Mouse (Mus musculus) embryonic facial prominence, embryonic 11.5 days (tissue): ENCODE measurements around the gene Gas6. TPM values are rescaled to one million over a fixed set of nuclear protein-coding genes. Genes with fewer than 3 reads are reported as not detected.

Experiments
- ATAC-seq: fragments of 200-750 bp; cut with Nextera tagmentation; replicated peaks from 2 replicates; pipeline ENCODE4 v1.8.0; 2017; ENCODE audit warnings: low read depth; ENCODE audit not compliant: insufficient number of reproducible peaks, low FRiP score, low TSS enrichment
- DNase-seq: peaks from one replicate; pipeline ENCODE4 v3.0.0-alpha.2; 2015; ENCODE audit warnings: low spot score
- H3K27ac ChIP-seq: fragments of 300-500 bp; sonication (generic); replicated peaks from 2 replicates; pipeline ENCODE4 v1.5.1; 2014; ENCODE audit warnings: mild to moderate bottlenecking, low read depth, low read length, control low read depth
- H3K27me3 ChIP-seq: fragments of 300-500 bp; sonication (generic); 2 replicates; pipeline ENCODE4 v1.6.1; 2014; ENCODE audit warnings: mild to moderate bottlenecking, low read length, moderate library complexity, mixed read lengths; ENCODE audit not compliant: control insufficient read depth, insufficient read depth
- H3K36me3 ChIP-seq: fragments of 300-500 bp; sonication (generic); replicated peaks from 2 replicates; pipeline ENCODE4 v1.6.1; 2014; ENCODE audit warnings: low read depth, mild to moderate bottlenecking, low read length, moderate library complexity, mixed read lengths; ENCODE audit not compliant: control insufficient read depth, insufficient read depth
- H3K4me1 ChIP-seq: fragments of 300-500 bp; sonication (generic); 2 replicates; pipeline ENCODE4 v1.6.1; 2014; ENCODE audit warnings: low read length, mixed read lengths; ENCODE audit not compliant: control insufficient read depth, insufficient read depth
- H3K4me2 ChIP-seq: fragments of 300-500 bp; sonication (generic); 2 replicates; pipeline ENCODE4 v1.6.1; 2014; ENCODE audit warnings: low read depth, mild to moderate bottlenecking, control low read depth, low read length, moderate library complexity
- H3K4me3 ChIP-seq: fragments of 300-500 bp; sonication (generic); 2 replicates; pipeline ENCODE4 v1.5.1; 2014; ENCODE audit warnings: low read depth, low read length, control low read depth
- H3K9ac ChIP-seq: fragments of 300-500 bp; sonication (generic); replicated peaks from 2 replicates; pipeline ENCODE4 v1.6.1; 2014; ENCODE audit warnings: mild to moderate bottlenecking, control low read depth, low read length
- H3K9me3 ChIP-seq: fragments of 300-500 bp; sonication (generic); replicated peaks from 2 replicates; pipeline ENCODE4 v1.6.1; 2016; ENCODE audit warnings: mild to moderate bottlenecking, low read length, inconsistent platforms, mixed read lengths; ENCODE audit not compliant: control insufficient read depth
- WGBS: fragments of 180-500 bp; shearing (Covaris S2); extraction: QIAGEN DNeasy Blood & Tissue Kit; methylation state at CpG from one replicate; pipeline ENCODE4 v1.1.7; 2014; 5-methylcytosine and 5-hydroxymethylcytosine counted together
- polyA plus RNA-seq: library from polyadenylated mRNA; unstranded; fragments of >200 nt; fragmentation: Nextera tagmentation; extraction: Ambion mirVana; gene quantifications from 2 replicates; pipeline ENCODE4 v1.2.1, GENCODE M21; 2014

Gas6 gene
- polyA plus RNA-seq, 1 experiment from 2014 or later = 5.0 TPM

- no peaks in the 10 kb centered on the region for H3K9me3 ChIP-seq
- 90% methylated on average over 7 of the region's 7 CpGs for WGBS
- H3K27ac ChIP-seq = no peak overlapping the region
- H3K4me2 ChIP-seq = no peak overlapping the region
- H3K36me3 ChIP-seq = no peaks in the 10 kb centered on the region
- no peaks in the 10 kb centered on the region for H3K4me1 ChIP-seq
- H3K27me3 ChIP-seq = no peaks in the 10 kb centered on the region
- no peak overlapping the region for H3K4me3 ChIP-seq
- no peak overlapping the region for H3K9ac ChIP-seq
- no peak for DNase-seq
- no peak for ATAC-seq
Observed at GRCm38 (mm10) chr8:13516011-13516442, 21.7 kb upstream of the Gas6 start.

DNA sequence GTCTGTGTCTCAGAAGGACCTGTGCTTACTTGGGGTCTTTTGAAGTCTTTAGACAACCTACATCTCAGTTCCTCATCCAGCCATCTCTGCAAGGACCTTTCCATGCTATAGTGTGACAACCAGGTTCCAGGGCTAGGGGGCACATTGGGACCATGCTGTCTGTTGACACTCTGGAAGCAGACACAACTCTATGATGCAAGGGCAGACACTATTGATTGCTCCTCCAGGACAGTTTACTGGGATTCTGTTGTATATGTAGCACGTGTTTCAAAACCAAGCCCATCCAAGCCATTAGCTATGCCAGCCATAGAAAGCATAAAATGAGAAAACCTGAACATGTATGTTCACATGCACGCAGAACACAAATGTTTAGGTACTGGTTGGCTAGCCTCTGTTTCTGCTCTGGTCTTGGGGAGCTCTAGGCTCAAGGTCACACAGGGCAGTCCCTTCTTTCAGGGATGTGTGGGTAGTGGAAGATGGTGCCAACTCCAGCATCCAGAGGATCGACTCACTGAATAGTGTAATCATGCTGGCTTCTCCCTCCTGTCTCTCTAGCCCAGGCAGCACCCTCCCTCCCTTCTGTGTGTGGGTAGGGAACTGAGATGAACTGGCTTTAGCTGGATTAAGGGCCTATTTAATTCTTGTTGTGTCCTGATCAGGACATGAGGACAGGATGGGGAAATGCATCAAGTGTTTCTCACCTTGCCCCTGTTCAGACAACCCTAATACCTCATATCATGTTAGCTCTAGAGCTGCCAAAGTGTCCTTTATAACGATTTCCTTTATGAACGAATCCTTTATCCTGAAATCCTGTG lies 19.5 kb upstream of the Gas6 start:
- Histone ChIP-seq H3K27me3 (no peaks in the 10 kb centered on the region), H3K9me3 (no peaks in the 10 kb centered on the region), H3K9ac (no peak overlapping the region), H3K27ac (no peak overlapping the region), H3K4me1 (no peaks in the 10 kb centered on the region), H3K4me3 (no peak overlapping the region), H3K4me2 (no peak overlapping the region), H3K36me3 (no peaks in the 10 kb centered on the region)
- no peak for DNase-seq
- 78% methylated on average over 5 of the region's 5 CpGs for WGBS
- no peak for ATAC-seq

DNA sequence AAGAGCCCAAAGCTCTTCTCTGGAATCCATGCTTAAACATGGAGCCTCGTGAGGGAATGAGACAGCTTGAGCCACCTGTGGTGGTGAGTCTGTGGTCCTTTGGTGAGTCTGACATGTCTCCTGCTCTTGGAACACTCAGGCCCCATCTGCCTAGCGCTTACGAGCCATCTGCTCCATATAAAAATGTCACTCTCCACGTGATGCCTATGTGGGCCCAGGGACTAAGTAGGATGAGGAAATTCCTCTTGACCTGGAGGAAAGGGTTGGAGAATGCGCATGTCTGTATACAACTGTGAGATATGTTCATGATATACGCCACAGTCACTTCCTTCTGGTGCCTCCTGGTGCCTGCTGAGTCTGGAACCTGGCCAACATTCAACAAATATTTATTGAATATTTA lies 18.4 kb upstream of the Gas6 start:
- no peak for DNase-seq
- Histone ChIP-seq H3K27me3 (no peaks in the 10 kb centered on the region), H3K9ac (no peak overlapping the region), H3K4me2 (no peak overlapping the region), H3K4me1 (no peaks in the 10 kb centered on the region), H3K27ac (no peak overlapping the region), H3K36me3 (no peaks in the 10 kb centered on the region), H3K4me3 (no peak overlapping the region), H3K9me3 (no peaks in the 10 kb centered on the region)
- ATAC-seq = no peak
- WGBS = 83% methylated on average over 6 of the region's 6 CpGs

DNA sequence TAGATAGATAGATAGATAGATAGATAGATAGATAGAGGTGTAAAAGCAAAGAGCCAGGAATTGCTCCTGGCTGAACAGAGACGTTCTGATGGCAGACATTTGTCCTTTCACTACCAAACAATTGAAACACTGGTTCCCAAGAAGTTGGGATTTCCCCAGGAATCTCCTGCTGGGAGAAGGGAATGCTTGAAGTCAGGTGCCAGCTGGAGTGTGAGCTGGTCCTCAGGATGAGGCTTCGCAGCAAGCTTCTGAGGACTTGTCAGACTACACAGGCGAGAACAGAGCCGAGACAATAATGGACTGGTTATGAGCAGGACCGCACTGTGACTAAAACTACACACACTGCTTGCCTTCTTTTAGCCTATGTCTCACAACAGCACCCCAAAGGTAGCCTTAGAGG lies 17.7 kb upstream of the Gas6 start:
- Histone ChIP-seq H3K9ac (no peak overlapping the region), H3K9me3 (no peaks in the 10 kb centered on the region), H3K4me1 (no peaks in the 10 kb centered on the region), H3K4me3 (no peak overlapping the region), H3K36me3 (no peaks in the 10 kb centered on the region), H3K27ac (no peak overlapping the region), H3K4me2 (no peak overlapping the region), H3K27me3 (no peaks in the 10 kb centered on the region)
- WGBS = 74% methylated on average over 5 of the region's 5 CpGs
- DNase-seq (no peak), ATAC-seq (no peak)

DNA sequence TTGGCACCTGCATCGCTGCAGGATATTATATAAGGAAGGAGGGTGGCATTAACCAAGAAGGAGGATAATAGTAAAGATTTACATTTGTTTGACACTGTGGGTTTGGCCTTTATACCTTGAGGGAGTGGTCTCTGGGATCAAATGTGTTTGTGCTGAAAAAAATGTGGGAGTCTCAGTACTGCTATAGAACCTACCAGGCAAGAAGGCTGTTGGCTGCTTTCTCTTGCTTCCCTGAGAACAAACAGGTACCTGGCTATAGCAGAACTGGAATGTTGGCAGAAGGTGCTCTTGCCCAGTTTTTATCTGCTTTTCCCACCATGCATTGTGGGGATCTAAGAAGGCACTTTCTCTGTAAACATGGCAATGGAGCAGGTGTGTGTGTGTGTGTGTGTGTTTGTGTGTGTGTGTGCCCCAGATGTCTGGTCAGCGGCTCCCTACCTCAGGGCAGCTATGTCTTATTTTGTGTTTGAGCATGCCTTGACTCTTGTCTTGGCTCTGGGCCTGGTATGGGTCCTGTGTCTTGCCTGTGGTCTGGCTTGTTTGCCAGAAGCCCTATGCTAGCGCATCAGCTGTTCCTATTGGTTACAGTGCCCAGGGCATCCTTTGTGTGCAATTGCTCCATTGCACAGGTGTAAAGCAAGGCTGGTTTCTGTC lies 13.1 kb upstream of the Gas6 start:
- Histone ChIP-seq H3K27ac (no peak overlapping the region), H3K4me2 (no peak overlapping the region), H3K36me3 (no peaks in the 10 kb centered on the region), H3K9ac (no peak overlapping the region), H3K4me1 (no peaks in the 10 kb centered on the region), H3K4me3 (no peak overlapping the region), H3K9me3 (no peaks in the 10 kb centered on the region), H3K27me3 (no peaks in the 10 kb centered on the region)
- ATAC-seq = no peak
- WGBS = 92% methylated on average over 3 of the region's 3 CpGs
- DNase-seq = no peak

GRCm38 (mm10) chr8:13506849-13507248 lies 12.6 kb upstream of the Gas6 start:
- no peak overlapping the region for H3K27ac ChIP-seq
- no peaks in the 10 kb centered on the region for H3K36me3 ChIP-seq
- no peak overlapping the region for H3K4me2 ChIP-seq
- DNase-seq (no peak), ATAC-seq (no peak)
- H3K9ac ChIP-seq = no peak overlapping the region
- H3K4me3 ChIP-seq = no peak overlapping the region
- H3K27me3 ChIP-seq = no peaks in the 10 kb centered on the region
- no peaks in the 10 kb centered on the region for H3K4me1 ChIP-seq
- H3K9me3 ChIP-seq = no peaks in the 10 kb centered on the region
- WGBS = 62% methylated on average over 4 of the region's 4 CpGs

DNA sequence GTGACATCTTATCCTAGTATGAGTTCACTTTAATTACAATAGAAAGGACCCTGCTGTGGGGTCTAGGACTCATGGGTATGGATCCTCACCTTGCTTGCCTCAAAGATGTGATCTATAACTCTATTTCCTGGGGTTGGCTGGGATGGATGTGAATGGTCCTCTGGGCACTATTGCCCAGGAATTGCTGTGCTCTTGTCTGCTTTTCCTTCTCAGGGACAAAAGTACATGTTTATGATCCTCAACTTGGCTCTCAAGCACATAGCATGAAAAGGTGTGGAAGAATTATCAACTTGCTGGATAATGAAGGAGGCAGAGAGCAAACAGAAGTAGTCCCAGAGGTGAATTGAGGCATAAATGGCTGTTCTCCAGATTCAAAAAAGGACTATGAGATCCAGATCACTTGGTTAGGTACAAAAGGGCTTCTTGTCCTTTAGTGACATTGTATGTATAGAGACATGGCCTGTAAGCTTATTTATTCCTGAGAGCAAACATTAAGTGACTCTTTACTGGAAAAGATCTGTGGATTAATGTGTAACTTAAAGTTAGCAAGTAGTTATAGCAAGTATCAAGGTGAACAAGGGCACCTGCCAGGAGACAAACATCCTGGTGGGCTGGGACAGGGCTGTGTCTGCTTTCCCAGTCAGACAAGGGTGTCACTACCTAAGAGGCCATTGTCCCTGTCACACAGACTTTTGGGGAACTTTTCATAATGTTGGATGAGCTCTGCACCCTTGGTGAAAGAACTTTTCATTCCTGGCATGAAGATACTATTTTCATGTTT lies 10.8 kb upstream of the Gas6 start:
- Histone ChIP-seq H3K36me3 (no peaks in the 10 kb centered on the region), H3K4me2 (no peak overlapping the region), H3K9ac (no peak overlapping the region), H3K4me1 (no peaks in the 10 kb centered on the region), H3K27me3 (no peaks in the 10 kb centered on the region), H3K27ac (no peak overlapping the region), H3K9me3 (no peaks in the 10 kb centered on the region), H3K4me3 (no peak overlapping the region)
- no peak for DNase-seq
- no peak for ATAC-seq
